Mouse (Mus musculus) megakaryocyte-erythroid progenitor cell, adult 5 weeks (primary cell): Measurements from ENCODE around the gene Rasl11a. TPM values are rescaled to one million over a fixed set of nuclear protein-coding genes. Genes with fewer than 3 reads are reported as not detected.

Experiments
- polyA plus RNA-seq: library from polyadenylated mRNA; stranded (reverse); fragments of >175 nt; gene quantifications from 2 replicates; pipeline ENCODE4 v1.2.3, GENCODE M21; 2012

Rasl11a gene
- polyA plus RNA-seq = 2.4 and 2.6 TPM in 2 replicates

GRCm38 (mm10) chr5:146844945-146845365, at the start of gene Rasl11a:
Gene Rasl11a (plus strand): TSS chr5:146845071.

DNA sequence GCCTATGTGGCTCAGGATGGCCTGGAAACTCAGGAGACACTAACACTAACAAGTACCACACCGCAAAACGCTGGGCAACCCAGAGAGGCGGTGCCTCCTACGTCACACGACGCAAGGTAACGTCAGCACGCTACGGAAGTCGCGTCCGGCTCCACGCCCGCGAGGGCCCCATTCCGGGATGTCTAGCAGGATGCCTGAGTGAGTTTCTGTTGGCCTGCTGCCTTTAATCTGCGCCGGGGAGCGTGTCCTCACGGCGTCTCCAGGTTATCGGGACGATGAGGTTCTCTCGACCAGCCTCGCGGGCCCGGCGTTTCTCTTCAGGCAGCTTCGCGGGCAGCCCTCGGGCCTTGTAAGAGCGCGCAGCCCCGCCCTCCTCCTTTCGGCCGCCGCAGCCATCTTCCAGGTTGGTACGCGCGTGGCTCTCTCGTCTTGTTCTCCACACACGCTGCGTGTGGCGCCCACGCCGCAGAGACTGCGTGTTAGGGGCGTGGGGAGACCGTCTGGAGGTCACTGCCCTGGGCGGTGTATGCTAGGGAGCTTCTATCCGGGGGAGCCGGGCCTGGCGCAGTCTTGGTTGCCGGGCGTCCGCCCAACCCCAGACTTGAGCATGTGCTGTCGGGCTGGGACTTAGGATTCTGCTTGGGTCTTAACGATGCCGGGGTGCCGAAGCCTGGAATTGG, 12.0 kb upstream of the Rasl11a start, which contains the start of gene Rpl21:
Gene Rpl21, plus strand, starts transcription at position 122 of the 680 bp plus-strand sequence.

Other genes starting within 250 kb of the Rasl11a start
- gene Usp12, start 50.1 kb upstream of the Rasl11a start, polyA plus RNA-seq = 7.9 and 8.3 TPM in 2 replicates
- 318 and 398 TPM in 2 replicates for gene Rpl21, start 12.2 kb upstream of the Rasl11a start, polyA plus RNA-seq
- 125 and 137 TPM in 2 replicates for gene Gtf3a, start 103.6 kb downstream of the Rasl11a start, polyA plus RNA-seq
- 3.5 and 4.3 TPM in 2 replicates for gene Mtif3, start 118.7 kb downstream of the Rasl11a start, polyA plus RNA-seq
- gene Lnx2, start 231.5 kb downstream of the Rasl11a start, polyA plus RNA-seq = 8.5 and 8.8 TPM in 2 replicates
- gene Polr1d, start 232.0 kb downstream of the Rasl11a start, polyA plus RNA-seq = 129 and 133 TPM in 2 replicates